Mouse (Mus musculus) heart, adult 2 months (tissue): ENCODE data around the gene Zfand5. TPM values are rescaled to one million over a fixed set of nuclear protein-coding genes. Genes with fewer than 3 reads are reported as not detected.
A peak's percentile ranks its signal among the peaks of the same experiment; 100 is the strongest.
"Not testable (repeated sequence)": the region's sequence is repeated elsewhere in the genome, so short reads cannot be mapped to it uniquely, and the experiment has no call there.

Source experiments
- DNase-seq, 2 experiments: peaks; one replicate each; pipeline ENCODE4 v3.0.0; 2021
- H3K27ac ChIP-seq: fragments of 200-600 bp; 2 replicates; pipeline ENCODE4 v1.8.1; 2022
- H3K27me3 ChIP-seq: fragments of 200-500 bp; 2 replicates; pipeline ENCODE4 v1.6.1; 2012; ENCODE audit warnings: mild to moderate bottlenecking, low read length, inconsistent platforms, mixed read lengths; ENCODE audit not compliant: control insufficient read depth, insufficient read depth
- H3K36me3 ChIP-seq: fragments of 200-500 bp; 2 replicates; pipeline ENCODE4 v1.6.1; 2012; ENCODE audit warnings: low read length, inconsistent platforms; ENCODE audit not compliant: control insufficient read depth, insufficient read depth
- H3K4me1 ChIP-seq: fragments of 200-500 bp; 2 replicates; pipeline ENCODE4 v1.6.1; 2011; ENCODE audit warnings: low read length; ENCODE audit not compliant: control insufficient read depth, insufficient read depth
- H3K4me3 ChIP-seq: fragments of 200-600 bp; 2 replicates; pipeline ENCODE4 v1.8.1; 2022
- H3K79me2 ChIP-seq: fragments of 200-500 bp; replicated peaks from 2 replicates; pipeline ENCODE4 v1.6.1; 2012; ENCODE audit warnings: mild to moderate bottlenecking, inconsistent platforms, low read length, moderate library complexity, mixed read lengths; ENCODE audit not compliant: control insufficient read depth, insufficient read depth
- H3K9ac ChIP-seq: fragments of 200-500 bp; 2 replicates; pipeline ENCODE4 v1.6.1; 2012; ENCODE audit warnings: low read depth, mild to moderate bottlenecking, control low read depth, inconsistent platforms, low read length, mixed read lengths
- CTCF ChIP-seq: fragments of 200-600 bp; IDR thresholded peaks from 2 replicates; pipeline ENCODE4 v1.8.1; 2022; ENCODE audit warnings: antibody characterized with exemption, mild to moderate bottlenecking, moderate library complexity
- EP300 ChIP-seq: fragments of 200-500 bp; IDR thresholded peaks from 2 replicates; pipeline ENCODE4 v1.6.1; 2011; ENCODE audit warnings: low read depth, low read length, control low read depth; ENCODE audit not compliant: insufficient read depth
- POLR2A ChIP-seq: fragments of 200-500 bp; IDR thresholded peaks from 2 replicates; pipeline ENCODE4 v1.6.1; 2011; ENCODE audit warnings: mild to moderate bottlenecking, low read depth, low read length, control low read depth; ENCODE audit not compliant: insufficient read depth
- WGBS: fragments of 180-500 bp; shearing (Covaris S2); methylation state at CpG from one replicate; pipeline ENCODE4 v1.1.7; 2018; 5-methylcytosine and 5-hydroxymethylcytosine counted together
- intact Hi-C: fragments of 180-260 bp; cut with DNase I; formaldehyde crosslinking; loops from one replicate; pipeline ENCODE4 v1.15.1; 2025
- polyA plus RNA-seq: library from polyadenylated mRNA; depleted of rRNA; stranded (reverse); fragments of >200 nt; gene quantifications from 2 replicates; pipeline ENCODE4 v1.2.3, GENCODE M21; 2012
- total RNA-seq, 2 experiments: library from RNA; stranded (reverse); gene quantifications; 2 replicates each; pipeline ENCODE4 v1.2.3; 2021

Gene Zfand5
- total and polyA plus RNA-seq, 3 experiments, result 27.4 to 131 (median 114) TPM

GRCm38 (mm10) chr19:21274714-21275113 is 2.6 kb downstream of the Zfand5 start:
- intact Hi-C loops, result loop anchor here (5.0 kb wide), 3 partner anchors 98 to 198 kb away; partner anchors contain the start of gene Gda
- Histone ChIP-seq H3K9ac (peak overlapping the region; percentile 78), H3K4me3 (peak overlapping the region; percentile 85), H3K27ac (peak overlapping the region; percentile 96), H3K27me3 (no peaks in the 10 kb centered on the region), H3K79me2 (no peaks in the 10 kb centered on the region; the same call in 1 of the 2 replicates), H3K36me3 (peaks cover 29% of the 10 kb centered on the region), H3K4me1 (peaks cover 4% of the 10 kb centered on the region)
- DNase-seq, result no peak
- no peak for TF ChIP-seq CTCF
- TF ChIP-seq POLR2A, result no peak
- TF ChIP-seq EP300, result no peak
- WGBS, result 3% methylated on average over 3 of the region's 3 CpGs

- Histone ChIP-seq H3K4me1 (peaks cover 3% of the 10 kb centered on the region), H3K27ac (no peak overlapping the region; the same call in 1 of the 2 replicates), H3K4me3 (peak overlapping the region; percentile 85; the same call in 1 of the 2 replicates), H3K27me3 (no peaks in the 10 kb centered on the region), H3K79me2 (peaks cover 2% of the 10 kb centered on the region; the same call in 1 of the 2 replicates), H3K36me3 (peaks cover 32% of the 10 kb centered on the region), H3K9ac (no peak overlapping the region)
- no peak for DNase-seq
- intact Hi-C loops, result loop anchor here (5.0 kb wide), 1 partner anchor 129 kb away; no protein-coding TSS in a partner anchor
- TF ChIP-seq POLR2A (no peak), EP300 (no peak), CTCF (no peak)
Observed at GRCm38 (mm10) chr19:21276317-21276716, 4.2 kb downstream of the Zfand5 start.

- H3K27ac ChIP-seq, result no peak overlapping the region
- no peaks in the 10 kb centered on the region for H3K27me3 ChIP-seq
- H3K4me1 ChIP-seq, result no peaks in the 10 kb centered on the region; the same call in 1 of the 2 replicates
- no peaks in the 10 kb centered on the region for H3K79me2 ChIP-seq
- peaks cover 10% of the 10 kb centered on the region for H3K36me3 ChIP-seq
- intact Hi-C loops, result no loop called here
- no peak overlapping the region for H3K4me3 ChIP-seq
- DNase-seq, result no peak
- H3K9ac ChIP-seq, result no peak overlapping the region
- 58% methylated on average over 3 of the region's 3 CpGs for whole genome bisulfite sequencing
- TF ChIP-seq POLR2A, result no peak
- no peak for TF ChIP-seq EP300
- no peak for TF ChIP-seq CTCF
Observed at GRCm38 (mm10) chr19:21286421-21287097, 14.5 kb downstream of the Zfand5 start.

GRCm38 (mm10) chr19:21297411-21297810 is 25.3 kb downstream of the Zfand5 start:
- H3K36me3 ChIP-seq, result no peaks in the 10 kb centered on the region
- no peak overlapping the region for H3K4me3 ChIP-seq
- DNase-seq, result no peak
- no peak overlapping the region for H3K27ac ChIP-seq
- intact Hi-C loops, result no loop called here
- H3K27me3 ChIP-seq, result no peaks in the 10 kb centered on the region
- H3K79me2 ChIP-seq, result no peaks in the 10 kb centered on the region
- TF ChIP-seq CTCF (no peak), POLR2A (no peak), EP300 (no peak)
- no peak overlapping the region for H3K9ac ChIP-seq
- WGBS, result 89% methylated on average over 4 of the region's 4 CpGs
- no peaks in the 10 kb centered on the region for H3K4me1 ChIP-seq

GRCm38 (mm10) chr19:21301787-21302186 is 29.7 kb downstream of the Zfand5 start:
- DNase-seq, result no peak
- H3K79me2 ChIP-seq, result no peaks in the 10 kb centered on the region
- no peak overlapping the region for H3K4me3 ChIP-seq
- H3K27me3 ChIP-seq, result no peaks in the 10 kb centered on the region
- H3K36me3 ChIP-seq, result no peaks in the 10 kb centered on the region
- no peak overlapping the region for H3K27ac ChIP-seq
- WGBS, result 43% methylated on average over 3 of the region's 3 CpGs
- no peak overlapping the region for H3K9ac ChIP-seq
- no peaks in the 10 kb centered on the region for H3K4me1 ChIP-seq
- TF ChIP-seq POLR2A (no peak), CTCF (no peak), EP300 (no peak)
- intact Hi-C loops, result no loop called here

GRCm38 (mm10) chr19:21307755-21308154 is 35.7 kb downstream of the Zfand5 start:
- WGBS, result 79% methylated on average over 3 of the region's 3 CpGs
- no peak for DNase-seq
- no peaks in the 10 kb centered on the region for H3K27me3 ChIP-seq
- H3K9ac ChIP-seq, result no peak overlapping the region
- H3K27ac ChIP-seq, result no peak overlapping the region
- no peaks in the 10 kb centered on the region for H3K4me1 ChIP-seq
- no peak for TF ChIP-seq CTCF
- no peak for TF ChIP-seq EP300
- TF ChIP-seq POLR2A, result no peak
- H3K79me2 ChIP-seq, result no peaks in the 10 kb centered on the region
- intact Hi-C loops, result no loop called here
- H3K4me3 ChIP-seq, result no peak overlapping the region
- H3K36me3 ChIP-seq, result no peaks in the 10 kb centered on the region

GRCm38 (mm10) chr19:21310364-21310763 is 38.3 kb downstream of the Zfand5 start:
- intact Hi-C loops, H3K27ac ChIP-seq, DNase-seq, H3K36me3 ChIP-seq, H3K27me3 ChIP-seq, H3K4me1 ChIP-seq, H3K9ac ChIP-seq, H3K79me2 ChIP-seq, H3K4me3 ChIP-seq: not testable (repeated sequence)
- 89% methylated on average over 5 of the region's 5 CpGs for WGBS
